Mouse (Mus musculus) embryonic fibroblast, embryonic 13.5 days (primary cell): ENCODE data around the gene Kpnb1.

Experiments used
- CTCF ChIP-seq: IDR thresholded peaks from 2 replicates; pipeline ENCODE4 v1.5.1; 2011; ENCODE audit warnings: mild to moderate bottlenecking, control low read depth, low read length, moderate library complexity, borderline replicate concordance; ENCODE audit not compliant: insufficient read depth
- POLR2A ChIP-seq: IDR thresholded peaks from 2 replicates; pipeline ENCODE4 v1.6.1; 2011; ENCODE audit warnings: low read depth, mild to moderate bottlenecking, control low read depth, low read length, moderate library complexity

DNA sequence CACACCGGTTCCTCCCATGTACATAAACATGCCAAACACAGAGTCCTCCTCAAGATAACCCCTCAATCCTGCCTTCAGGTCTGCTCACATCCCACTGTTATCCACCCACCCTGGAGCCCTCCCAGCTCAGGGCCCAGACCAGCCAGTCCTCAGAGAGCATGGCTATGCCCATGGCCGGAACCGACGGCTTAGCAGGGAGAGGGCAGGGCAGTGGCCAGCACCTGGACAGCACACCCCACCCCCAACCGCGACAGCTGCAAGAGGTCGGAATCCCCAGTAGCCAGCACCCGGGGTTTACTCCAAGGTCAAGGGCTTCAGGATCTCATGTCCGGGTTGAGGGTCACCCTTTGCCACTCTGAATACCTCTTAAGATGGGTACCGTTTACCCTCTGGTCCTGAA lies 67.5 kb downstream of the Kpnb1 start:
- no peak for TF ChIP-seq CTCF
- no peak for TF ChIP-seq POLR2A
